Mouse (Mus musculus) forebrain, embryonic 15.5 days (tissue): ENCODE measurements around the gene Rad23a. TPM values are rescaled to one million over a fixed set of nuclear protein-coding genes. Genes with fewer than 3 reads are reported as not detected.
A peak's percentile ranks its signal among the peaks of the same experiment; 100 is the strongest.
"Not testable (repeated sequence)": the region's sequence is repeated elsewhere in the genome, so short reads cannot be mapped to it uniquely, and the experiment has no call there.

Experiments used
- ATAC-seq: fragments of 200-750 bp; cut with Nextera tagmentation; replicated peaks from 2 replicates; pipeline ENCODE4 v1.8.0; 2017; ENCODE audit warnings: mild to moderate bottlenecking, moderate TSS enrichment, moderate library complexity
- H3K27ac ChIP-seq: fragments of 300-500 bp; sonication (generic); replicated peaks from 2 replicates; pipeline ENCODE4 v1.5.1; 2015; ENCODE audit warnings: mild to moderate bottlenecking, inconsistent platforms
- H3K27me3 ChIP-seq: fragments of 300-500 bp; sonication (generic); 2 replicates; pipeline ENCODE4 v1.6.1; 2015; ENCODE audit warnings: inconsistent platforms
- H3K36me3 ChIP-seq: fragments of 300-500 bp; sonication (generic); 2 replicates; pipeline ENCODE4 v1.6.1; 2015; ENCODE audit warnings: mild to moderate bottlenecking, inconsistent platforms
- H3K4me1 ChIP-seq: fragments of 300-500 bp; sonication (generic); 2 replicates; pipeline ENCODE4 v1.6.1; 2015; ENCODE audit warnings: inconsistent platforms
- H3K4me2 ChIP-seq: fragments of 300-500 bp; sonication (generic); replicated peaks from 2 replicates; pipeline ENCODE4 v1.6.1; 2015; ENCODE audit warnings: mild to moderate bottlenecking, inconsistent platforms
- H3K4me3 ChIP-seq: fragments of 300-500 bp; sonication (generic); 2 replicates; pipeline ENCODE4 v1.5.1; 2015; ENCODE audit warnings: mild to moderate bottlenecking, inconsistent platforms
- H3K9ac ChIP-seq: fragments of 300-500 bp; sonication (generic); replicated peaks from 2 replicates; pipeline ENCODE4 v1.6.1; 2015; ENCODE audit warnings: mild to moderate bottlenecking, inconsistent platforms
- H3K9me3 ChIP-seq: fragments of 300-500 bp; sonication (generic); 2 replicates; pipeline ENCODE4 v1.6.1; 2016; ENCODE audit warnings: inconsistent platforms
- WGBS: fragments of 180-500 bp; shearing (Covaris S2); methylation state at CpG from one replicate; pipeline ENCODE4 v1.1.7; 2015; ENCODE audit warnings: mixed read lengths; 5-methylcytosine and 5-hydroxymethylcytosine counted together
- polyA plus RNA-seq: library from polyadenylated mRNA; unstranded; fragments of >200 nt; fragmentation: Nextera tagmentation; extraction: Ambion mirVana; gene quantifications from 2 replicates; pipeline ENCODE4 v1.2.1, GENCODE M21; 2015

Gene Rad23a
- polyA plus RNA-seq, 1 experiment from 2014 or later, result 85.1 TPM

- no peak for ATAC-seq
- Histone ChIP-seq H3K4me2 (no peak overlapping the region), H3K27ac (peak overlapping the region; percentile 94; the same call in 1 of the 2 replicates), H3K4me1 (peaks cover 53% of the 10 kb centered on the region), H3K27me3 (no peaks in the 10 kb centered on the region), H3K36me3 (peaks cover 55% of the 10 kb centered on the region), H3K4me3 (no peak overlapping the region), H3K9ac (no peak overlapping the region), H3K9me3 (no peaks in the 10 kb centered on the region)
- WGBS, result 74% methylated on average over 8 of the region's 8 CpGs
Measured at GRCm38 (mm10) chr8:84837149-84837911, 3.1 kb downstream of the Rad23a start.

- H3K27ac ChIP-seq, result peak overlapping the region; percentile 94
- H3K4me2 ChIP-seq, result no peak overlapping the region; the same call in 1 of the 2 replicates
- H3K9ac ChIP-seq, result no peak overlapping the region
- H3K36me3 ChIP-seq, result peaks cover 41% of the 10 kb centered on the region
- WGBS, result 42% methylated on average over 10 of the region's 10 CpGs
- no peaks in the 10 kb centered on the region for H3K27me3 ChIP-seq
- peak; percentile 74 for ATAC-seq
- no peak overlapping the region for H3K4me3 ChIP-seq
- peaks cover 53% of the 10 kb centered on the region for H3K4me1 ChIP-seq
- H3K9me3 ChIP-seq, result no peaks in the 10 kb centered on the region
Measured at GRCm38 (mm10) chr8:84834866-84835855, 5.3 kb downstream of the Rad23a start.

- Histone ChIP-seq H3K36me3 (peaks cover 41% of the 10 kb centered on the region), H3K9me3 (no peaks in the 10 kb centered on the region), H3K9ac (no peak overlapping the region), H3K27ac (peak overlapping the region; percentile 94), H3K27me3 (no peaks in the 10 kb centered on the region), H3K4me3 (no peak overlapping the region), H3K4me1 (peaks cover 46% of the 10 kb centered on the region), H3K4me2 (no peak overlapping the region)
- ATAC-seq, result peak; percentile 62
- WGBS, result 65% methylated on average over 19 of the region's 19 CpGs
Measured at GRCm38 (mm10) chr8:84834002-84834865, 6.2 kb downstream of the Rad23a start.

DNA sequence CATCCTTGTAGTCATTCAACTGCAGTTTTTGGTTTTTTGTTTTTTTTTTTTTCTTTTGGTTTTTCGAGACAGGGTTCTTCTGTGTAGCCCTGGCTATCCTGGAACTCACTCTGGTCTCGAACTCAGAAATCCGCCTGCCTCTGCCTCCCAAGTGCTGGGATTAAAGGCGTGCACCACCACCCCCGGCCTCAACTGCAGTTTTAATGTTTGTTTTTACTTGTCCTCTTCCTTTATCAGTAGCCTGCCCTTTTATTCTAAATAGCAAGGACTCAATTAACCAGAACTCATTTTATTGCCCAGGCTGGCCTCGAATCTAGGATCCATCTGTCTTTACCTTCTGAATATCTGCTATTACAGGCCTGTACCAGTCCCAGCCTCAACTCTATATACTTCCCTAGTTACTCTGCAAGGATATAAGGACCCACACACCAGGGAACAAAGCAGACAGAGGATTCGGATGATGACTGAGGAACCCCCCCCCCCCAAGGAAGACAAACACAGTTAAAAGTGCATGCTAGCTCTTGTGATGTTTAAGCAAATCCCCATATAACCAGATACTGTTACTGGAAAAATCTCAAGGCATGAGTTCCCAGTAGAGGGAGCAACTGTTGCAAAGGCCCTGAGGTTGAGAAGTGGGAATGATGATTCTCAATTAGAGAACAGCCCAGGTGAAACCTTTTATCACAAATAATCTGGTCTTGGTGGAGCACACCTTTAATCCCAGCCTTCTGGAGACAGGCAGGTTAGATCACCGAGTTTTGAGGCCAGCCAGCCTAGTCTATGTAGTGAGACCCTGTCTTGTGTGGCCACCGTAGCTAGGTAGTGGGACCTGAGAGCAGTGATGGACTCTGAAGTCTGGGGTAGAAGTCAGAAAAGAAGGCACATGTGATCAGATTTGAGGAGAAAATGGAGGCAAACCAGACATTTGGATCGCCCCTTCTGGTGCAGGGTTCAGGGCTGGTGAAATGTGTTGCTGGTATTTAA lies 7.4 kb downstream of the Rad23a start:
- Histone ChIP-seq H3K4me1 (peaks cover 44% of the 10 kb centered on the region), H3K4me2 (peak overlapping the region; percentile 57), H3K27me3 (no peaks in the 10 kb centered on the region), H3K4me3 (peak overlapping the region; percentile 66), H3K9ac (peak overlapping the region; percentile 85), H3K36me3 (peaks cover 35% of the 10 kb centered on the region), H3K27ac (peak overlapping the region; percentile 94), H3K9me3 (no peaks in the 10 kb centered on the region)
- WGBS, result 65% methylated on average over 10 of the region's 10 CpGs
- ATAC-seq, result no peak

DNA sequence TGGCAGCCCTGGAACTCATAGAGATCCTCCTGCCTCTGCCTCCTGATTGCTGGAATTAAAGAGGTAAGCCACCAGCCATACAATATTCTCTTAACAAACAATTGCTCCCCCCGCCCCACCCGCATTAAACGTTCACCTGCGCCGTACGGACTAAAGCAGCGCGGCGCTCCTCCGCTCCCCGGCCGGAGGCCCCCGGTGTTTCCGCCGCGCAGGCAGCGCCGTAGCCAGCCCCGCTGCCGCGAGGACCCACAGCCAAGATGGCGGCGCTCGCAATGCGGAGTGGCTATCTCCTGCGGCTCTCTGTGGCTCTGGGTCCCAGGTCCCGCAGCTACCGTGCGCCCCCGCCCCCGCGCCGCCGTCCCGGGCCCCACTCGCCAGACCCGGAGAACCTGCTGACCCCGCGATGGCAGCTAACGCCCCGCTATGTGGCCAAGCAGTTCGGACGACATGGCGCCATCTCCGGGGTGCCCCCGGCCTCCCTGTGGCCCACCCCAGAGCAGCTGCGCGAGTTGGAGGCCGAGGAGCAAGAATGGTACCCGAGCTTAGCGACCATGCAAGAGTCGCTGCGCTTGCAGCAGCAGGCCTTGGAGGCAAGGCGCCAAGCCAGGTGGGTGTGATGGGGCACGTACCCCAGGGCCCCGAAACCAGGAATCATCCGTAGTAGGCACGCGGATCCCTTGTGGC lies 8.3 kb downstream of the Rad23a start:
- Histone ChIP-seq H3K4me1 (peaks cover 41% of the 10 kb centered on the region), H3K36me3 (peaks cover 26% of the 10 kb centered on the region), H3K9ac (peak overlapping the region; percentile 85), H3K9me3 (no peaks in the 10 kb centered on the region), H3K27ac (peak overlapping the region; percentile 94), H3K27me3 (no peaks in the 10 kb centered on the region), H3K4me3 (peak overlapping the region; percentile 66), H3K4me2 (peak overlapping the region; percentile 57)
- WGBS, result 1% methylated on average over 59 of the region's 59 CpGs
- ATAC-seq, result peak; percentile 73

- peaks cover 19% of the 10 kb centered on the region for H3K36me3 ChIP-seq
- H3K27me3 ChIP-seq, result no peaks in the 10 kb centered on the region
- H3K4me2 ChIP-seq, result peak within 1 kb of the TSS; percentile 57
- H3K4me1 ChIP-seq, result peaks cover 38% of the 10 kb centered on the region
- H3K27ac ChIP-seq, result peak within 1 kb of the TSS; percentile 94
- no peaks in the 10 kb centered on the region for H3K9me3 ChIP-seq
- WGBS, result 88% methylated on average over 11 of the region's 11 CpGs
- H3K9ac ChIP-seq, result peak within 1 kb of the TSS; percentile 85
- ATAC-seq, result no peak
- H3K4me3 ChIP-seq, result peak within 1 kb of the TSS; percentile 66
Measured at GRCm38 (mm10) chr8:84831490-84831889, 9.0 kb downstream of the Rad23a start, which contains the start of gene Gadd45gip1. TSS of gene Gadd45gip1 (plus strand) at chr8:84831522.

- not testable (repeated sequence) for H3K4me2 ChIP-seq, H3K4me3 ChIP-seq, ATAC-seq, H3K9me3 ChIP-seq, H3K27me3 ChIP-seq, H3K9ac ChIP-seq, H3K4me1 ChIP-seq, H3K27ac ChIP-seq, H3K36me3 ChIP-seq
- WGBS, result 80% methylated on average over 2 of the region's 2 CpGs
Measured at GRCm38 (mm10) chr8:84826518-84826917, 13.9 kb downstream of the Rad23a start.

- H3K36me3 ChIP-seq, result no peaks in the 10 kb centered on the region
- no peak overlapping the region for H3K4me2 ChIP-seq
- no peaks in the 10 kb centered on the region for H3K27me3 ChIP-seq
- ATAC-seq, result no peak
- WGBS, result 78% methylated on average over 4 of the region's 4 CpGs
- H3K4me3 ChIP-seq, result no peak overlapping the region
- H3K27ac ChIP-seq, result no peak overlapping the region
- H3K9me3 ChIP-seq, result no peaks in the 10 kb centered on the region
- H3K4me1 ChIP-seq, result peaks cover 8% of the 10 kb centered on the region
- H3K9ac ChIP-seq, result no peak overlapping the region
Measured at GRCm38 (mm10) chr8:84825636-84826035, 14.8 kb downstream of the Rad23a start.

- Histone ChIP-seq H3K9ac (peak overlapping the region; percentile 31; the same call in 1 of the 2 replicates), H3K27me3 (no peaks in the 10 kb centered on the region), H3K36me3 (no peaks in the 10 kb centered on the region), H3K4me3 (peak overlapping the region; percentile 32), H3K9me3 (no peaks in the 10 kb centered on the region), H3K4me1 (peaks cover 8% of the 10 kb centered on the region), H3K27ac (no peak overlapping the region), H3K4me2 (peak overlapping the region; percentile 57)
- under 1% methylated on average over 18 of the region's 18 CpGs for WGBS
- ATAC-seq, result peak; percentile 86
Measured at GRCm38 (mm10) chr8:84823653-84824052, 16.8 kb downstream of the Rad23a start.

- Histone ChIP-seq H3K36me3 (no peaks in the 10 kb centered on the region), H3K27me3 (no peaks in the 10 kb centered on the region), H3K4me1 (peaks cover 8% of the 10 kb centered on the region), H3K9me3 (no peaks in the 10 kb centered on the region), H3K4me2 (peak within 1 kb of the TSS; percentile 57), H3K4me3 (peak within 1 kb of the TSS; percentile 32), H3K9ac (peak within 1 kb of the TSS; percentile 31; the same call in 1 of the 2 replicates), H3K27ac (no peak within 1 kb of the TSS)
- no peak for ATAC-seq
- WGBS, result 37% methylated on average over 3 of the region's 3 CpGs
Measured at GRCm38 (mm10) chr8:84822723-84823122, 17.7 kb downstream of the Rad23a start, which contains the start of gene Dand5. TSS of gene Dand5 (minus strand) at chr8:84822823.
